Mouse (Mus musculus) retina, postnatal 7 days (tissue): ENCODE measurements around the gene Il3.
A peak's percentile ranks its signal among the peaks of the same experiment; 100 is the strongest.
"Not testable (repeated sequence)": the region's sequence is repeated elsewhere in the genome, so short reads cannot be mapped to it uniquely, and the experiment has no call there.

Experiments used
- DNase-seq: peaks from one replicate; pipeline ENCODE4 v3.0.0-alpha.2; 2012; ENCODE audit warnings: low read depth, low spot score

Il3 gene

GRCm38 (mm10) chr11:54267177-54267576 lies at the start of gene Il3:
TSS of gene Il3 (minus strand) at chr11:54267277.
- DNase-seq, result no peak

GRCm38 (mm10) chr11:54315336-54315735 lies 48.3 kb upstream of the Il3 start:
- no peak for DNase-seq

GRCm38 (mm10) chr11:54314740-54315139 lies 47.7 kb upstream of the Il3 start:
- no peak for DNase-seq

GRCm38 (mm10) chr11:54313391-54314360 lies 46.6 kb upstream of the Il3 start:
- DNase-seq, result no peak

GRCm38 (mm10) chr11:54312603-54313002 lies 45.5 kb upstream of the Il3 start:
- no peak for DNase-seq

- DNase-seq, result no peak
Measured at GRCm38 (mm10) chr11:54312021-54312420, 44.9 kb upstream of the Il3 start.

- DNase-seq, result no peak
Measured at GRCm38 (mm10) chr11:54310588-54310987, 43.5 kb upstream of the Il3 start.

- DNase-seq, result peak; percentile 54
Measured at GRCm38 (mm10) chr11:54307139-54307816, 40.2 kb upstream of the Il3 start.

GRCm38 (mm10) chr11:54305331-54305730 lies 38.3 kb upstream of the Il3 start:
- DNase-seq, result peak; percentile 41

GRCm38 (mm10) chr11:54304471-54304873 lies 37.4 kb upstream of the Il3 start:
- no peak for DNase-seq

GRCm38 (mm10) chr11:54303728-54304470 lies 36.8 kb upstream of the Il3 start, which contains the start of gene Acsl6:
TSS of gene Acsl6 (plus strand) at chr11:54303798.
- DNase-seq, result peak; percentile 43

GRCm38 (mm10) chr11:54303076-54303727 lies 36.1 kb upstream of the Il3 start:
- no peak for DNase-seq

- no peak for DNase-seq
Measured at GRCm38 (mm10) chr11:54302606-54303005, 35.5 kb upstream of the Il3 start.

GRCm38 (mm10) chr11:54301994-54302393 lies 34.9 kb upstream of the Il3 start:
- DNase-seq, result no peak

GRCm38 (mm10) chr11:54298777-54299176 lies 31.7 kb upstream of the Il3 start:
- no peak for DNase-seq

- DNase-seq, result not testable (repeated sequence)
Measured at GRCm38 (mm10) chr11:54297471-54297870, 30.4 kb upstream of the Il3 start.

GRCm38 (mm10) chr11:54296734-54297133 lies 29.7 kb upstream of the Il3 start:
- no peak for DNase-seq

GRCm38 (mm10) chr11:54295971-54296370 lies 28.9 kb upstream of the Il3 start:
- no peak for DNase-seq

- DNase-seq, result no peak
Measured at GRCm38 (mm10) chr11:54293980-54294807, 27.1 kb upstream of the Il3 start.

- no peak for DNase-seq
Measured at GRCm38 (mm10) chr11:54292163-54292562, 25.1 kb upstream of the Il3 start.
